ENCODE assay signal across 7 mouse cellular contexts in the genomic region with DNA sequence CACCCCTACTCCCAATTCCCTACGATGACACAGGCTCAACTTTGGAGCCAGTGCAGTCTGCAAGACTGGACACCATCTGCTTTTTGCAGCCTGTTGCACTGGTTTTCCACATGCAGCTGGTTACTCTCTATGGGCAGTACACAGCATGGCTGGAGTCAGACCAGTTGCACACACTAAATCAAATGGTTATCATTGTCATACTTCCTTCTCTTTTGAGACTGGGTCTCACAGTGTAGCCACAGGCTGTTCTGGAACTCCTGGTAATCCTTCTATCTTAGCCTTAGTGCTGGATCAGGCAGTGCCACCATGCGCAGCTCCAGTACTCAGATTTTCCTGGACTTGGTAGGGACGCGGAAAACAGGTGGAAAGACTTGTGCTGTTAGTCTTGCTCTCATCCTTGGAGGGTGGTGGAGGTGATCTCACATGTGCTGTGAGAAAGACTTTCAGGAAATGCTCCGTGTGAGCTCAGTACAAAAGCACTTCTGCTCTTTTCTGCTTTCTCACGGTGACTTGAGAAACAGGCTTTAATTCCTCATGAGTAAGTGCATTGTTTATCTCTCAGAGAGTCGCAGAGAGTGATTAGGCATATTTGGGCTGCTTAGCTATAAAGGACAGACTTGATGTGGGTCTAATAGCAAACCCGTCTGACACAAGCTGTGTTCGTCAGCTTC. TPM values are rescaled to one million over a fixed set of nuclear protein-coding genes. Genes with fewer than 3 reads are reported as not detected.
DNase-seq lines count a peak whose midpoint lies in the region; ATAC-seq and TF ChIP-seq lines count a peak whose summit lies in the region.

No protein-coding gene starts in this region.

- in situ Hi-C loops in ES-E14 (cut with MboI; ENCODE audit: low sequenced_read_pairs in 2 of 2, unreplicated experiment in 2 of 2), result no loop called here

- 16% methylated on average over 9 of the region's 9 CpGs for WGBS in forebrain, embryonic 12.5 days
- WGBS in liver, embryonic 12.5 days (ENCODE audit: insufficient replicate concordance), result 16% methylated on average over 9 of the region's 9 CpGs
- 3% methylated on average over 9 of the region's 9 CpGs for WGBS in small intestine, adult 2 months

- TF ChIP-seq CTCF in small intestine, adult 2 months (IDR thresholded peaks at IDR 0.05; ENCODE audit: extremely low read depth, insufficient read length, insufficient replicate concordance, low read depth, low read length), result no peak

- H3K4me1 ChIP-seq in ES-E14 (ENCODE audit: control insufficient read depth in 2 of 2, insufficient read depth in 2 of 2, low read length in 2 of 2, poor library complexity in 1 of 2), result peaks cover 0 to 2% of the 10 kb centered on the region in 2 experiments; a peak in 1 of 4 replicates
- H3K4me1 ChIP-seq in forebrain, embryonic 12.5 days, result peaks cover 13% of the 10 kb centered on the region
- peaks cover 75% of the 10 kb centered on the region for H3K4me1 ChIP-seq in liver, embryonic 12.5 days
- H3K4me1 ChIP-seq in small intestine, adult 2 months (ENCODE audit: control insufficient read depth, insufficient read depth, insufficient read length, low read length), result peaks cover 18% of the 10 kb centered on the region

- H3K4me2 ChIP-seq in forebrain, embryonic 12.5 days, result peak overlapping the region; percentile 88
- peak overlapping the region; percentile 93 for H3K4me2 ChIP-seq in liver, embryonic 12.5 days

- ATAC-seq in forebrain, embryonic 12.5 days (ENCODE audit: low FRiP score), result no peak
- peak; percentile 54 for ATAC-seq in liver, embryonic 12.5 days

- H3K27ac ChIP-seq in ES-E14 (ENCODE audit: insufficient read depth, low read depth, low read length, poor library complexity, severe bottlenecking), result no peak overlapping the region
- peak overlapping the region; percentile 72 for H3K27ac ChIP-seq in forebrain, embryonic 12.5 days
- peak overlapping the region; percentile 98 for H3K27ac ChIP-seq in liver, embryonic 12.5 days
- peak overlapping the region; percentile 53 for H3K27ac ChIP-seq in small intestine, adult 2 months (ENCODE audit: insufficient read depth, low read depth, low read length)

- H3K27me3 ChIP-seq in forebrain, embryonic 12.5 days, result peaks cover 15% of the 10 kb centered on the region
- H3K27me3 ChIP-seq in liver, embryonic 12.5 days (replicated peaks), result no peaks in the 10 kb centered on the region
- H3K27me3 ChIP-seq in small intestine, adult 2 months (ENCODE audit: control insufficient read depth, insufficient read depth, low read length), result no peaks in the 10 kb centered on the region

- H3K9ac ChIP-seq in ES-E14 (ENCODE audit: insufficient read depth, low read depth, low read length, poor library complexity, severe bottlenecking), result peak overlapping the region; percentile 65; the same call in 1 of the 2 replicates
- peak overlapping the region; percentile 66 for H3K9ac ChIP-seq in forebrain, embryonic 12.5 days
- peak overlapping the region; percentile 87 for H3K9ac ChIP-seq in liver, embryonic 12.5 days

- peak overlapping the region; percentile 81 to 100 for H3K4me3 ChIP-seq in ES-E14 (ENCODE audit: insufficient read depth in 1 of 2, low read depth in 1 of 2, low read length in 2 of 2, poor library complexity in 1 of 2, severe bottlenecking in 1 of 2)
- peak overlapping the region; percentile 70 for H3K4me3 ChIP-seq in forebrain, embryonic 12.5 days (replicated peaks)
- H3K4me3 ChIP-seq in liver, embryonic 12.5 days, result peak overlapping the region; percentile 82
- H3K4me3 ChIP-seq in small intestine, adult 2 months (ENCODE audit: low read depth, low read length), result peak overlapping the region; percentile 84

- peak; percentile 14 for DNase-seq in CD4-positive helper T cell, adult 2 months (ENCODE audit: low read depth, low spot score)
- DNase-seq in ES-E14 (ENCODE audit: low read depth, low spot score), result no peak
- no peak for DNase-seq in ovary, postnatal 14 days (ENCODE audit: low spot score)
- DNase-seq in thymus, postnatal 36 days, result no peak

- H3K36me3 ChIP-seq in ES-E14 (ENCODE audit: control insufficient read depth, insufficient read depth, low read length, poor library complexity, severe bottlenecking), result peaks cover 12% of the 10 kb centered on the region
- H3K36me3 ChIP-seq in forebrain, embryonic 12.5 days (replicated peaks), result peaks cover 14% of the 10 kb centered on the region
- peaks cover 29% of the 10 kb centered on the region for H3K36me3 ChIP-seq in liver, embryonic 12.5 days
- H3K36me3 ChIP-seq in small intestine, adult 2 months (ENCODE audit: control insufficient read depth, insufficient read depth, low read length), result peaks cover 14% of the 10 kb centered on the region

- no peak for TF ChIP-seq POLR2A in small intestine, adult 2 months (IDR thresholded peaks at IDR 0.05; ENCODE audit: low read depth, low read length)

- H3K9me3 ChIP-seq in ES-E14 (ENCODE audit: control insufficient read depth, insufficient read depth, low read depth, low read length), result no peaks in the 10 kb centered on the region
- H3K9me3 ChIP-seq in forebrain, embryonic 12.5 days, result no peaks in the 10 kb centered on the region
- no peaks in the 10 kb centered on the region for H3K9me3 ChIP-seq in liver, embryonic 12.5 days (replicated peaks)

TF ChIP-seq in ES-E14, 5 proteins besides CTCF, POLR2A, EP300 and RAD21:
- TF ChIP-seq MAFK (IDR thresholded peaks at IDR 0.05; ENCODE audit: insufficient read depth, low read depth, low read length) (no peak), CHD2 (IDR thresholded peaks at IDR 0.05; ENCODE audit: low read depth, low read length) (no peak), HCFC1 (IDR thresholded peaks at IDR 0.05; ENCODE audit: borderline replicate concordance, insufficient read depth, low read length) (no peak), ZNF384 (IDR thresholded peaks at IDR 0.05; ENCODE audit: low read depth, low read length) (no peak), ZC3H11A (IDR thresholded peaks at IDR 0.05; ENCODE audit: borderline replicate concordance, low read depth, low read length) (no peak)

RNA-seq across cellular contexts. Expression of a gene that starts 0.7 kb away (rescaled TPM):
- 327 and 432 TPM in 2 replicates for total RNA-seq in ES-E14 (2012; rRNA removed)
- 397 and 407 TPM in 2 replicates for polyA plus RNA-seq in forebrain, embryonic 12.5 days (2016; fragmentation: Nextera tagmentation; extraction: Ambion mirVana)
- 516 and 525 TPM in 2 replicates for polyA plus RNA-seq in liver, embryonic 12.5 days (2016; fragmentation: Nextera tagmentation; extraction: Ambion mirVana)
- polyA plus RNA-seq in small intestine, adult 2 months (2012; rRNA removed), result 191 and 473 TPM in 2 replicates

RNA-seq across cellular contexts. Expression of a gene that starts 21.2 kb away (rescaled TPM):
- total RNA-seq in ES-E14 (2012; rRNA removed), result 25.9 and 41.2 TPM in 2 replicates
- polyA plus RNA-seq in forebrain, embryonic 12.5 days (2016; fragmentation: Nextera tagmentation; extraction: Ambion mirVana), result 47.0 and 50.0 TPM in 2 replicates
- polyA plus RNA-seq in liver, embryonic 12.5 days (2016; fragmentation: Nextera tagmentation; extraction: Ambion mirVana), result 21.1 and 22.8 TPM in 2 replicates
- polyA plus RNA-seq in small intestine, adult 2 months (2012; rRNA removed), result 23.8 and 48.4 TPM in 2 replicates

RNA-seq across cellular contexts. Expression of a gene that starts 36.6 kb away (rescaled TPM):
- total RNA-seq in ES-E14 (2012; rRNA removed), result 1.5 and 2.7 TPM in 2 replicates
- polyA plus RNA-seq in forebrain, embryonic 12.5 days (2016; fragmentation: Nextera tagmentation; extraction: Ambion mirVana), result 20.5 and 22.5 TPM in 2 replicates
- 0.10 and 0.16 TPM in 2 replicates for polyA plus RNA-seq in liver, embryonic 12.5 days (2016; fragmentation: Nextera tagmentation; extraction: Ambion mirVana)
- polyA plus RNA-seq in small intestine, adult 2 months (2012; rRNA removed), result 0.84 and 1.0 TPM in 2 replicates

RNA-seq across cellular contexts. Expression of a gene that starts 45.0 kb away (rescaled TPM):
- total RNA-seq in ES-E14 (2012; rRNA removed), result 16.2 and 19.8 TPM in 2 replicates
- 57.4 and 60.9 TPM in 2 replicates for polyA plus RNA-seq in forebrain, embryonic 12.5 days (2016; fragmentation: Nextera tagmentation; extraction: Ambion mirVana)
- 26.0 and 27.1 TPM in 2 replicates for polyA plus RNA-seq in liver, embryonic 12.5 days (2016; fragmentation: Nextera tagmentation; extraction: Ambion mirVana)
- 104 and 488 TPM in 2 replicates for polyA plus RNA-seq in small intestine, adult 2 months (2012; rRNA removed)

RNA-seq across cellular contexts. Expression of a gene that starts 51.1 kb away (rescaled TPM):
- total RNA-seq in ES-E14 (2012; rRNA removed), result 23.4 and 36.0 TPM in 2 replicates
- polyA plus RNA-seq in forebrain, embryonic 12.5 days (2016; fragmentation: Nextera tagmentation; extraction: Ambion mirVana), result 16.9 and 18.8 TPM in 2 replicates
- 17.3 and 17.7 TPM in 2 replicates for polyA plus RNA-seq in liver, embryonic 12.5 days (2016; fragmentation: Nextera tagmentation; extraction: Ambion mirVana)
- polyA plus RNA-seq in small intestine, adult 2 months (2012; rRNA removed), result 5.8 and 13.9 TPM in 2 replicates

Comparison
In these comparisons a context has a peak if more than half of its experiments do, and no peak if none do; other contexts are left out.
1. RNA of a gene that starts 36.6 kb away (polyA plus RNA-seq): 20.5 to 22.5 TPM in forebrain, embryonic 12.5 days; 0.84 to 1.0 TPM in small intestine, adult 2 months and 0.10 to 0.16 TPM in liver, embryonic 12.5 days; every median in the first group is over 10 times any median in the second.
2. Peak in every context shown above with its lines, with median percentiles within 50 percentile points of each other: H3K4me3 ChIP-seq and H3K9ac ChIP-seq.